Mouse (Mus musculus): ENCODE measurements around the gene Zfyve27. TPM values are rescaled to one million over a fixed set of nuclear protein-coding genes. Genes with fewer than 3 reads are reported as not detected.

The Zfyve27 gene
- polyA plus RNA-seq (2014; fragmentation: Illumina TruSeq; extraction: RNeasy Lipid Tissue Mini Kit (QIAGEN cat#74804)), result 5.0 TPM

GRCm38 (mm10) chr19:42163764-42164163 lies at the start of gene Zfyve27:
Gene Zfyve27, plus strand, starts transcription at chr19:42163951.

GRCm38 (mm10) chr19:42128787-42129508 lies 34.8 kb upstream of the Zfyve27 start, which contains the start of gene Avpi1:
Gene Avpi1, minus strand, starts transcription at chr19:42129059.

DNA sequence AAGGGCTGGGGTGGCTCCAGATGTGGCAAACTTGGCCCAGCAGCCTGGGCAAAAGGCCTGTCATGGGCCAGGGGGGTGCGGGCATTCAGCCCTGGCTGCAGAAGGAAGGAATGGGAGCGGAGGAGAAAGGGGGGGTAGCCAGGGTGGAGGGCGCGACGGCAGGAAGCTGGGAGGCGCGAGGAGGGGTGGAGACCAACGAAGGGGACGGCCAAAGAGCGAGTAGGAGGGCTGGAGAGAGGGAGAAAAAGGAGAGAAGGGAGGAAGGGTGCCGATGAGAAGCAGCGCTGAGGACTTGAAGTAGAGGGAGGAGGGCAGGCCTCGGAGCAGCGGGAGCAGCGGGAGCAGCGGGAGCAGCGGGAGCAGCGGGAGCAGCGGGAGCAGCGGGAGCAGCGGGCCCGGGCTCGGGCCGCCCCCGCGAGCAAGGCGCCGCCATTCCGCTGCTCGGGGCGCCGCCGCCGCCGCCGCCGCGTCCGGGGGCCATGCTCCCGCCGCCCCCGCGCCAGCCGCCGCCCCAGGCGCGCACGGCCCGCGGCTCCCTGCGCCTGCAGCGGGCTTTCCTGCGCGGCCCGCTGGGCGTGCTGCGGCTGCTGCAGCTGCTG lies 16.5 kb upstream of the Zfyve27 start, which contains the start of gene Marveld1:
TSS of gene Marveld1 (plus strand) at position 231 of the 599 bp plus-strand sequence.

DNA sequence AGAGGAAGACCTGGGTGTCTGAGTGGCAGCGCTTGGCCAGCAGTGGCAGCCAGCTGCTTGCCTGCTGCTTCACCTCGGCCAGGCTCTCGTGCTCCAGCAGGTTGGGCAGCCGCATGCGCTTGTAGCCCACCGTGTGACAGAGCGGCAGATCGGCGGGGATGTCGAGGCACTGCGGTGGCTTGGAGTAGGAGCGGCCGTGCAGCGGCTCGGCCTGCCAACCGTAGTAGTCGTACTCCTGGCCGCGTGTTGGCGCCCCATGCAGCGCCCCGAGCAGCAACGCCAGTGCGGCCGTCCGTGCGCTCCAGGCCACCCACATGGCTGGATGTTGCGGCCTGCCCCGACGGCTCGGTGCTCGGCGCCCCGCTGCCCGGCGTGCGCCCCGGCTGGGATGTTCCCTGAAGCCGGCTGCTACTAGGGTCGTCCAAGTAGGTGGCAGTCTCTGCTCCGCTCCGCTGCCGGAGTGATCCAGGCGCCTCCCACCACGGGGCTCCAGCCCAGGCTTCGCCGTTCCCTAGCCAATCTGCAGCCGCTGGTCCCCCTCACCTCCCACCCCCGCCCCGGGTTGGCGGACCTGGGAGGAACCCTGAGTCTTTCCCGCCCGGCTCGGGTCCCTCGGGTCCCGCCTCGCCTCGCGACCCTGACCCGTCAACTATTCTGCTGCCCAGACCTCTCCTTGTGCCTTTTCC lies 38.1 kb downstream of the Zfyve27 start, which contains the start of gene Sfrp5:
TSS of gene Sfrp5 (minus strand) at position 557 of the 686 bp plus-strand sequence.

Other genes with a start within 250 kb of the Zfyve27 start
- gene Exosc1, start 230.5 kb upstream of the Zfyve27 start, polyA plus RNA-seq (2014; fragmentation: Illumina TruSeq; extraction: RNeasy Lipid Tissue Mini Kit (QIAGEN cat#74804)), result 35.4 TPM
- gene Zdhhc16, start 230.5 kb upstream of the Zfyve27 start, polyA plus RNA-seq (2014; fragmentation: Illumina TruSeq; extraction: RNeasy Lipid Tissue Mini Kit (QIAGEN cat#74804)), result 24.1 TPM
- 6.7 TPM for gene Mms19, start 182.8 kb upstream of the Zfyve27 start, polyA plus RNA-seq (2014; fragmentation: Illumina TruSeq; extraction: RNeasy Lipid Tissue Mini Kit (QIAGEN cat#74804))
- gene Ubtd1, start 182.2 kb upstream of the Zfyve27 start, polyA plus RNA-seq (2014; fragmentation: Illumina TruSeq; extraction: RNeasy Lipid Tissue Mini Kit (QIAGEN cat#74804)), result not detected
- not detected for gene Ankrd2, start 128.0 kb upstream of the Zfyve27 start, polyA plus RNA-seq (2014; fragmentation: Illumina TruSeq; extraction: RNeasy Lipid Tissue Mini Kit (QIAGEN cat#74804))
- 0.37 TPM for gene Hoga1, start 118.3 kb upstream of the Zfyve27 start, polyA plus RNA-seq (2014; fragmentation: Illumina TruSeq; extraction: RNeasy Lipid Tissue Mini Kit (QIAGEN cat#74804))
- gene 4933411K16Rik, start 111.7 kb upstream of the Zfyve27 start, polyA plus RNA-seq (2014; fragmentation: Illumina TruSeq; extraction: RNeasy Lipid Tissue Mini Kit (QIAGEN cat#74804)), result not detected
- gene Morn4, start 77.6 kb upstream of the Zfyve27 start, polyA plus RNA-seq (2014; fragmentation: Illumina TruSeq; extraction: RNeasy Lipid Tissue Mini Kit (QIAGEN cat#74804)), result 1.2 TPM
- gene Pi4k2a, start 73.5 kb upstream of the Zfyve27 start, polyA plus RNA-seq (2014; fragmentation: Illumina TruSeq; extraction: RNeasy Lipid Tissue Mini Kit (QIAGEN cat#74804)), result 6.4 TPM
- gene Avpi1, start 34.9 kb upstream of the Zfyve27 start, polyA plus RNA-seq (2014; fragmentation: Illumina TruSeq; extraction: RNeasy Lipid Tissue Mini Kit (QIAGEN cat#74804)), result 1.1 TPM
- gene Marveld1, start 16.6 kb upstream of the Zfyve27 start, polyA plus RNA-seq (2014; fragmentation: Illumina TruSeq; extraction: RNeasy Lipid Tissue Mini Kit (QIAGEN cat#74804)), result 14.8 TPM
- not detected for gene Sfrp5, start 38.3 kb downstream of the Zfyve27 start, polyA plus RNA-seq (2014; fragmentation: Illumina TruSeq; extraction: RNeasy Lipid Tissue Mini Kit (QIAGEN cat#74804))
- gene Golga7b, start 83.6 kb downstream of the Zfyve27 start, polyA plus RNA-seq (2014; fragmentation: Illumina TruSeq; extraction: RNeasy Lipid Tissue Mini Kit (QIAGEN cat#74804)), result not detected

Data from ovary, adult 10 weeks (tissue).